Mouse (Mus musculus) ES-Bruce4 (cell line): ENCODE data around the gene Ccdc33.

Experiments used
- CTCF ChIP-seq: IDR thresholded peaks from one replicate; pipeline ENCODE4 v1.8.1; 2011; ENCODE audit warnings: low read depth, low read length
- POLR2A ChIP-seq: IDR thresholded peaks from one replicate; pipeline ENCODE4 v1.8.1; 2011; ENCODE audit warnings: low read length; ENCODE audit not compliant: insufficient read depth

DNA sequence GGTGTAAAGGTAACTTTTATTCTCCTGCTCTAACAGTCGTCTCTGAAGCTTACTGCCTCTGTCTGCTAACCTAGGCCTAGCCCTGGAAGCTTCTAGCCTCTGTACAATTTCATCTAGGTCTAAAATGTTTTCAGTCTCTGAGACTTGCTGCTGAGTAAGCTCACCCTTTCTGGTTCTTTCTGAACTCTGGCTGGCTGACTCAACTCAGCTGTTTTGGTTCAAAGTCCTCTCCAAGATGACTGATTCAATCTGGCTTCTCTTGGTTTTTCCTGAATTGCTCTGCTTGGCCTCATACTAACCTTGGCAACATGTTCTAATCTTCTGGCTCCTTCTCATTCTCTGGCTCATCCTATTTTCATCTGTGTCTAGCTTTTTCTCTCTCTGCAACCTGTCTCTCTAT, 47.2 kb upstream of the Ccdc33 start:
- no peak for TF ChIP-seq CTCF
- no peak for TF ChIP-seq POLR2A
